Mouse (Mus musculus) midbrain, embryonic 11.5 days (tissue): ENCODE results near the gene Zfp202. TPM values are rescaled to one million over a fixed set of nuclear protein-coding genes. Genes with fewer than 3 reads are reported as not detected.

Source experiments
- ATAC-seq: fragments of 200-750 bp; cut with Nextera tagmentation; 2 replicates; pipeline ENCODE4 v1.8.0; 2017; ENCODE audit warnings: moderate TSS enrichment, moderate library complexity; ENCODE audit not compliant: low FRiP score
- DNase-seq: peaks from one replicate; pipeline ENCODE4 v3.0.0; 2015; ENCODE audit warnings: low spot score; ENCODE audit errors: missing footprints
- H3K27ac ChIP-seq: fragments of 300-500 bp; sonication (generic); 2 replicates; pipeline ENCODE4 v1.5.1; 2014; ENCODE audit warnings: low read depth, low read length
- H3K27me3 ChIP-seq: fragments of 300-500 bp; sonication (generic); 2 replicates; pipeline ENCODE4 v1.6.1; 2014; ENCODE audit warnings: mild to moderate bottlenecking, low read length, moderate library complexity, mixed read lengths; ENCODE audit not compliant: control insufficient read depth, insufficient read depth
- H3K36me3 ChIP-seq: fragments of 300-500 bp; sonication (generic); 2 replicates; pipeline ENCODE4 v1.6.1; 2014; ENCODE audit warnings: mild to moderate bottlenecking, low read length, moderate library complexity, mixed read lengths; ENCODE audit not compliant: control insufficient read depth, insufficient read depth
- H3K4me1 ChIP-seq: fragments of 300-500 bp; sonication (generic); 2 replicates; pipeline ENCODE4 v1.6.1; 2014; ENCODE audit warnings: low read length; ENCODE audit not compliant: control insufficient read depth, insufficient read depth
- H3K4me2 ChIP-seq: fragments of 300-500 bp; sonication (generic); 2 replicates; pipeline ENCODE4 v1.6.1; 2014; ENCODE audit warnings: mild to moderate bottlenecking, moderate library complexity
- H3K4me3 ChIP-seq: fragments of 300-500 bp; sonication (generic); 2 replicates; pipeline ENCODE4 v1.5.1; 2014; ENCODE audit warnings: low read depth, low read length
- H3K9ac ChIP-seq: fragments of 300-500 bp; sonication (generic); 2 replicates; pipeline ENCODE4 v1.6.1; 2014; ENCODE audit warnings: low read length
- H3K9me3 ChIP-seq: fragments of 300-500 bp; sonication (generic); 2 replicates; pipeline ENCODE4 v1.6.1; 2016; ENCODE audit warnings: low read length; ENCODE audit not compliant: control insufficient read depth
- WGBS: fragments of 180-500 bp; shearing (Covaris S2); extraction: QIAGEN DNeasy Blood & Tissue Kit; methylation state at CpG from one replicate; pipeline ENCODE4 v1.1.7; 2014; 5-methylcytosine and 5-hydroxymethylcytosine counted together
- polyA plus RNA-seq: library from polyadenylated mRNA; unstranded; fragments of >200 nt; fragmentation: Nextera tagmentation; extraction: Ambion mirVana; gene quantifications from 2 replicates; pipeline ENCODE4 v1.2.1, GENCODE M21; 2014

Zfp202 gene
- polyA plus RNA-seq, 1 experiment from 2014 or later, result 7.3 TPM

DNA sequence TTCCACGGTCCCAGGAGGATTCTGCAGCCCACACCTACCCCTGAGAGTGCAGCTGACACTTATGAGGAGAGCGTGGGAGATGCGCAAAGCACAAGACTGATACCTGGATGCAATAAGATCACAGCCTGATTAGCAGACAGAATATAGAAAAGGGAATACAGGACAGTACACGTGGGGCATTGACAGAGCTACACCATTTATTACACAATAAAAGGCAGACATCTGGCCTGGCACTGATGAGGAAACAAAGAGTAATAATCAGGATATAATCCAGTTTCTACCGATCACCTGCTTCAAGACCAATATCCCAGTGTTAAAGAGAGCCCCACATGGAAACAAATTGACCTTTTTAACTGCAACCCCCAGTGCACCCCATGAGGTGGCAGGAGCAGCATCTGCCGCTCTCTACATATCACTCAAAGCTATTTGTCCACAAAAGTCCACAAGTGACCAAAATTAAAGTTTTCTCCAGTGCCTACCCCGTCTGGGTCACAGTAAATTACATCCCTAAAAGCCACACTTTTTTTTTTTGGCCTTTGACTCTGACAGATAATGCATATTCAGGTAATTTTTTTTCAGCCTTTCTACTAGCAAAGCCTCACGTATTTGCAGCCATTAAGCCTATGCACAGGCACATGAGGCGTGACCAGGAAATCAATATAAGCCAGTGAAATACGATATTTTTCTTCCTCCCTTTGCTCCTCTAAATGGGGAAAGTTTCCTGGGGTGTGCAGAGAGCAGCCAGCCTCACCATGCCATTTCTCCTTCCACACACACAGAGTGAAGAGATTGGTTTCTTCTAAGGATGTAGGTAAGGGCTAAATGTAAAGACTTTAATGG, 42.3 kb downstream of the Zfp202 start:
- H3K4me1 ChIP-seq, result no peaks in the 10 kb centered on the region
- no peak overlapping the region for H3K9ac ChIP-seq
- no peaks in the 10 kb centered on the region for H3K9me3 ChIP-seq
- WGBS, result 62% methylated on average over 10 of the region's 10 CpGs
- H3K4me3 ChIP-seq, result no peak overlapping the region
- no peak overlapping the region for H3K27ac ChIP-seq
- H3K4me2 ChIP-seq, result no peak overlapping the region
- DNase-seq (no peak), ATAC-seq (peak; percentile 59; the same call in 1 of the 2 replicates)
- H3K36me3 ChIP-seq, result no peaks in the 10 kb centered on the region
- no peaks in the 10 kb centered on the region for H3K27me3 ChIP-seq

DNA sequence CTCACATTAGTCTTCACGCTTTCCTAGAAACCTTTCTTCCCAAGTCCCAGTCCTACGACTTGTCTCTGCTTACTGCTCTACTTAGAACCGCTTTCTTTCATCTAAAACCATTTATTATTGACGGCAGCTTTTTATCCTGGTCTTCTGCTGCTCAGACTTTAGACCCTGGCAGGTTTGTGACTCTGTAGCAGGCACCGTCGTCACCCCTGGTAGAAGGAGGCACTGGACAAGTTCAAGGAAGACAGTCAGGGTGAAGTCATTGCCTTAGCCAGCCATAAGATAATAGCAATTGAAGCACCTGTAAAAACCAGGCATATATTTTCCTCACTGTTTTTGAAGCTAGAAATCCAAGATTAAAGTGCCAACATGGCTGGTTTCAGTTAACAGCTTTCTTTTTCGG, 43.1 kb downstream of the Zfp202 start:
- H3K9me3 ChIP-seq, result no peaks in the 10 kb centered on the region
- H3K4me3 ChIP-seq, result no peak overlapping the region
- no peak overlapping the region for H3K27ac ChIP-seq
- no peak for DNase-seq
- H3K9ac ChIP-seq, result no peak overlapping the region
- 88% methylated on average over 7 of the region's 7 CpGs for WGBS
- ATAC-seq, result no peak
- no peak overlapping the region for H3K4me2 ChIP-seq
- H3K36me3 ChIP-seq, result no peaks in the 10 kb centered on the region
- no peaks in the 10 kb centered on the region; the same call in 1 of the 2 replicates for H3K4me1 ChIP-seq
- H3K27me3 ChIP-seq, result no peaks in the 10 kb centered on the region

DNA sequence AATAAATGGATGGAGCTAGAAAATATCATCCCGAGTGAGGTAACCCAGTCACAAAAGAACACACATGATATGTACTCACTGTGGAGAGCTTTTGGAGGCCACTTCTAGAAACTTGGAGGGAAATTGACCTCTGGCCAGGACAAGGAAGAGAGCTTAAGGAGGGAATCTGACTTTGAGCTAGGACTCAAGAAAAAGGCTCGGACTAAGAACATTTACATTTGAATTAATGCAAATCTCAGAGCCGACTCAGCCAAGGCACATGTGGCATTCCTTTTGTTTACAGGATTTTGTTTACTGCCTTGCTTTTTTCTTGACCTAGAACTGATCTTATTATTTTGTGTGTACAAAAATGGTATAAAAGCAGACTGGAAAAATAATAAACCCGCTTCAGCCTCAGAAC, 47.6 kb downstream of the Zfp202 start:
- H3K9ac ChIP-seq, result no peak overlapping the region
- no peak overlapping the region for H3K4me3 ChIP-seq
- no peaks in the 10 kb centered on the region for H3K36me3 ChIP-seq
- WGBS, result 13% methylated on average over 4 of the region's 4 CpGs
- ATAC-seq, result no peak
- no peaks in the 10 kb centered on the region for H3K27me3 ChIP-seq
- H3K4me1 ChIP-seq, result peaks cover 9% of the 10 kb centered on the region
- no peaks in the 10 kb centered on the region for H3K9me3 ChIP-seq
- H3K27ac ChIP-seq, result no peak overlapping the region
- peak; percentile 86 for DNase-seq
- no peak overlapping the region for H3K4me2 ChIP-seq

DNA sequence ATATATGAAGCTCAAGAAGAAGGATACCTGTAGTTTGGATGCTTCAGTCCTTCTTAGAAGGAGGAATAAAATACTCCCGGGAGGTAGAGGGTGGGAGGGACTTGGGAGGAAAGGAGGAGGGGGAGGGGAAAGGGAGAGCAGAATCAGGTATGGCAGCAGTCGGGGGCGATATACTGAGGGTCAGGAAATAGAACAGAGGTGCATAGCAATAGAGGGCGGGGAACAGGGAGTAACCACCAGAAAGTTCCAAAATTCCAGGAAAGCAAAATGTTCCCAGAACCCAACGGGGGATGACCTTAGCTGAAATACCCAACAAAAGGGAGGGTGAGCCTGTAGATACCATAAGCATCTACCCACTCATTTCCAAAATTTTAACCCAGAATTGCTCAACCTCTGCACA, 48.2 kb downstream of the Zfp202 start:
- DNase-seq (no peak), ATAC-seq (no peak)
- Histone ChIP-seq H3K4me3 (no peak overlapping the region), H3K27ac (no peak overlapping the region), H3K36me3 (no peaks in the 10 kb centered on the region), H3K4me1 (peaks cover 9% of the 10 kb centered on the region), H3K9ac (no peak overlapping the region), H3K4me2 (no peak overlapping the region), H3K27me3 (no peaks in the 10 kb centered on the region), H3K9me3 (no peaks in the 10 kb centered on the region)
- WGBS, result 14% methylated on average over 5 of the region's 5 CpGs

DNA sequence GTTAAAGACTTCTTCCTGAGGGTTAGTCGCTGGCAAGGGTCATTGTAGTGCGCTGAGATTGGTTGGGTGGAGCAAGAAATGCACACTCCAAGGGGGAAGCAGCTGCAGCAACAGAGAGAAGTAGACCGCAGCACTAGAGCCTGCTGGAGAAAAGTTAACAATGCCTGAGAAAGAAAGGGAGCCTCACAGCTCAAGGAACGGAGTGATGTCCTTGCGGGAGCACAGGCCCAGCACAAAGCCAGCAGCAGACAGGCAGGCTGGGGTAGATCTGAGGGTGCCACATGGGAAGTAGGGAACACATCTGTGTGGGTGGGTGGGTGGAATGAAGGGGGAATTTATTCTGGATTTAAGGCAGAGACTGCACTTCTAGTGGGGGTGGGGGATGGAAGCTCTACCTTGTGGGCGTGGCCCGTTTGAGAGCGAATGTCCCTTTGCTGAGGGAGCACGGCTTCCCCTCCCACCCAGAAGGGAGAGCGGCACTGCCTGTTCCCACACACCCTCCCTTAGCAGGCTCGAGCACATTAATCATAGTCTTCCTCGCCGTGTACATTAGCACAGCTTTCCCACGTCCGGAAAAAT, 49.2 kb downstream of the Zfp202 start:
- H3K9me3 ChIP-seq, result no peaks in the 10 kb centered on the region
- H3K36me3 ChIP-seq, result no peaks in the 10 kb centered on the region
- ATAC-seq, result peak; percentile 90
- H3K27ac ChIP-seq, result peak overlapping the region; percentile 48; the same call in 1 of the 2 replicates
- peak overlapping the region; percentile 30 for H3K4me3 ChIP-seq
- peak; percentile 96 for DNase-seq
- under 1% methylated on average over 15 of the region's 15 CpGs for WGBS
- peaks cover 9% of the 10 kb centered on the region for H3K4me1 ChIP-seq
- peak overlapping the region; percentile 67 for H3K4me2 ChIP-seq
- peak overlapping the region; percentile 52 for H3K9ac ChIP-seq
- H3K27me3 ChIP-seq, result no peaks in the 10 kb centered on the region

DNA sequence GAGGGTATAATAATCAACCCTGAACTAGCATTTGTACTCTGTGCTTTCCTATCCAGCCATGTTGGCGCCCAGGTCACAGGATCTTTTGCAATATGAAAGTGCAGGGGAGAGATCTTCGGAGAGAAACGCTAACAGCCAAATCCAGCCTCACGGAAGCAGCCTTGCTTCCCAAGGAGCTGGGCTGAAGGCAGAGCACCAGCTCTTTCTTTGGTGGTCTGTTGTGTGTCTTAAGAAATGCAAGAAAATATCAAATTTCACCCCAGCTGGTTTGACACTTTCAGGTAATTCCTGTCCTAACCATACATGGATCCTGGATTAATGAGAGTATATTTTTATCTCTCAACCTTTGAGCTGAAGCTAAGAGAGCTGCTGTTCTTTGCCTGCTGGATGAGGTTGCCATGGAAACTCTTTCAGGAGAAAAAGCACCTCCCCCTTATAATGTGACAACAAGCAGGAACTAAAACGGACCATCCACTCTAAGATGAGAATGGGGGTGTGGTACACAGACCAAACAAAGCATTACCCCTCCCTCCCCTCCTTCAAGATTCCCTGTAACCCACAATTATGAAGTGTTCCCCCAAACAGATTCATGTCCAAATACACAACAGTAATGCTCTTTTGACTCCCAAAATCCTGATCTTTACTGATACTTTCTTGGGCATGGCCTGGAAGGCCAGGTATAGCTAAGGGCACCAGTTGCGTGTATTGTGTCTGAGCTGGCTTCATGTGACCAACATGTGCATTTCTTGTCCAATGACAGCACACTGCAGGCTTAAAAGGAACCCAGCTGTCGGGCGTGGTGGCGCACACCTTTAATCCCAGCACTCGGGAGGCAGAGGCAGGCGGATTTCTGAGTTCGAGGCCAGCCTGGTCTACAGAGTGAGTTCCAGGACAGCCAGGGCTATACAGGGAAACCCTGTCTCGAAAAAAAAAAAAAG, 50.1 kb downstream of the Zfp202 start:
- 55% methylated on average over 13 of the region's 13 CpGs for WGBS
- Histone ChIP-seq H3K27me3 (no peaks in the 10 kb centered on the region), H3K9me3 (no peaks in the 10 kb centered on the region), H3K36me3 (no peaks in the 10 kb centered on the region), H3K4me1 (peaks cover 9% of the 10 kb centered on the region), H3K4me3 (peak overlapping the region; percentile 30), H3K9ac (peak overlapping the region; percentile 52), H3K27ac (peak overlapping the region; percentile 59; the same call in 1 of the 2 replicates), H3K4me2 (peak overlapping the region; percentile 67)
- peak; percentile 72 for ATAC-seq
- DNase-seq, result peak; percentile 91

DNA sequence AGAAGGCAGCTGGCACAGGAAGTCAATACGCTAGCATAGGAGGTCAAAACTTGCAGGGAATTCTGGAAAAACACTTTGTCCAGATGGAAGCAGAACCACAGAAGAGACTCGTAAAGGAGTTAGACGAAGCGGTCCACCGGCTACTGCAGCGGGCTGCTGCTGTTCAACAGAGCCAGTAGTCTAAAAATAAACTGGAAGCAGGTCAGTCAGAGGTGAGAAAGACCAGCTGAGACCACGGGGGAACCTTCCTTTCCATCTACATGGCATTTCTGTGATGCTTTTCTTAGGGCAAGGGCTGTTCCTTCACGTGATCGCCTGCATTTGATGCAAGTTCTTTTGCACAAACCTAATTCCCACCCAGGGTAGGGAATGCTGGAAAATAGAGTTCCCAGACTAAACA, 53.4 kb downstream of the Zfp202 start:
- Histone ChIP-seq H3K27me3 (no peaks in the 10 kb centered on the region), H3K4me1 (peaks cover 9% of the 10 kb centered on the region), H3K36me3 (no peaks in the 10 kb centered on the region), H3K4me3 (no peak overlapping the region), H3K4me2 (no peak overlapping the region), H3K9ac (no peak overlapping the region), H3K9me3 (no peaks in the 10 kb centered on the region), H3K27ac (no peak overlapping the region)
- DNase-seq (no peak), ATAC-seq (no peak)
- 82% methylated on average over 9 of the region's 9 CpGs for WGBS

DNA sequence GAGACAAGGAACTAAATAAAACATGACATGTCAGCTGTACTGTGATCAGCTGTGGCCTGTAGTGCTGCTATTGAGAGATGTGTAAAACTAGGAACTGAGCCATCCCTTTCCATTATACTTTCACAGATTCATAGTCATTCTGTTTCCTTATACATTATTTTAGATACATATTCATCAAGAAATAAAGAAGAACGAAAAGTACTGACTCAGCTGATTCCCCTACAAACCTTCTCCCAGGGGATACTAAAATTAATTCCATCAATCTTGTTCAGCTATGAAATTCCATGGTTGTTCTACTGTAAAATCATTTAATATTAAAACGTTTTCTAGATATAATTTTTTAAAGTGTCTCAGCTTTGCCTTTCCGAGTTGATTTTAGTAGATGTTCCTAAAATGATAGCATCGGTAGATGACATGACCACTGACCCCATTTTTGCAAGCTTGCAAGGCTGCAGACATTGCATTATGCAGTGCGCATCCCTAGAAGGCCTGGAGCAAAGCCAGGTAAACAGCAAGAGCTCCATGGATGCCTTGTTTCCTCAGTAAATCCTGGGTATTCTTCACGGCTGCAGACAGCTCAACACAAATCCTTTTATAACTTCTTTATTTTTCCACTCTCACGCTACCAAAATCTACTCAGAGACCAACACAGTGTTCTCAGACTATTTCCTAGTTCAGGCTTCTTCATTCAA, 54.0 kb downstream of the Zfp202 start:
- Histone ChIP-seq H3K27me3 (no peaks in the 10 kb centered on the region), H3K36me3 (no peaks in the 10 kb centered on the region), H3K4me3 (no peak overlapping the region), H3K9me3 (no peaks in the 10 kb centered on the region), H3K9ac (no peak overlapping the region), H3K4me1 (peaks cover 9% of the 10 kb centered on the region), H3K27ac (no peak overlapping the region), H3K4me2 (no peak overlapping the region)
- 85% methylated on average over 7 of the region's 7 CpGs for WGBS
- DNase-seq (peak; percentile 65), ATAC-seq (no peak)
